28 mouse cellular contexts compared by ENCODE assay signal in genomic region chr15:40259433-40259832, GRCm38 (mm10).
"Had no signal": no experiment of that assay in that cellular context is flagged by ENCODE, and none has a peak within 500 bp of the region (broad histone marks: within the 10 kb centered on the region; RNA-seq: fewer than 3 reads in every experiment).

No protein-coding gene starts in this region.

- ATAC-seq: forebrain, embryonic 13.5 days; forebrain, embryonic 14.5 days; forebrain, embryonic 15.5 days; forebrain, embryonic 16.5 days; forebrain, postnatal 0 days had no signal

- H3K36me3 ChIP-seq: embryonic facial prominence, embryonic 12.5 days; embryonic facial prominence, embryonic 13.5 days; embryonic facial prominence, embryonic 15.5 days; forebrain, embryonic 10.5 days; forebrain, embryonic 12.5 days; forebrain, embryonic 15.5 days; heart, embryonic 10.5 days had no signal

- H3K4me3 ChIP-seq: embryonic facial prominence, embryonic 12.5 days; embryonic facial prominence, embryonic 13.5 days; embryonic facial prominence, embryonic 15.5 days; erythroblast, embryonic 14.5 days; forebrain, embryonic 10.5 days; forebrain, embryonic 12.5 days; forebrain, embryonic 13.5 days; forebrain, embryonic 15.5 days; gastrocnemius, adult 2 months; heart, adult 2 months; heart, embryonic 10.5 days had no signal

- H3K4me1 ChIP-seq: embryonic facial prominence, embryonic 12.5 days; embryonic facial prominence, embryonic 15.5 days; forebrain, embryonic 10.5 days; forebrain, embryonic 12.5 days; forebrain, embryonic 13.5 days; forebrain, embryonic 15.5 days; heart, embryonic 10.5 days had no signal

- DNase-seq: cerebellum, adult 9-10 months; cerebellum, adult 9-11 months; cerebellum, postnatal 10 days; cerebellum, postnatal 14 days; cerebellum, postnatal 25 days; cerebellum, postnatal 36 days; embryo, embryonic 11 days; forebrain, postnatal 0 days; gastrocnemius, adult 2 months; gastrocnemius, postnatal 10 days; gastrocnemius, postnatal 14 days; gastrocnemius, postnatal 25 days; gastrocnemius, postnatal 36 days; heart, adult 11 months; heart, adult 18-20 months; heart, adult 2 months had no signal

- H3K9ac ChIP-seq: embryonic facial prominence, embryonic 12.5 days; embryonic facial prominence, embryonic 13.5 days; embryonic facial prominence, embryonic 15.5 days; forebrain, embryonic 12.5 days; forebrain, embryonic 13.5 days; forebrain, embryonic 15.5 days; forebrain, postnatal 0 days had no signal

- H3K27ac ChIP-seq: embryonic facial prominence, embryonic 12.5 days; embryonic facial prominence, embryonic 13.5 days; embryonic facial prominence, embryonic 15.5 days; forebrain, embryonic 10.5 days; forebrain, embryonic 12.5 days; forebrain, embryonic 13.5 days; forebrain, embryonic 15.5 days; gastrocnemius, adult 2 months; heart, adult 2 months; heart, embryonic 10.5 days had no signal

- H3K9me3 ChIP-seq: embryonic facial prominence, embryonic 12.5 days; embryonic facial prominence, embryonic 13.5 days; embryonic facial prominence, embryonic 15.5 days; forebrain, embryonic 10.5 days; forebrain, embryonic 12.5 days; forebrain, embryonic 13.5 days; forebrain, embryonic 15.5 days; heart, embryonic 10.5 days had no signal

- H3K27me3 ChIP-seq: embryonic facial prominence, embryonic 12.5 days; embryonic facial prominence, embryonic 13.5 days; embryonic facial prominence, embryonic 15.5 days; forebrain, embryonic 12.5 days; forebrain, embryonic 13.5 days; forebrain, embryonic 15.5 days had no signal

- H3K4me2 ChIP-seq: embryonic facial prominence, embryonic 12.5 days; embryonic facial prominence, embryonic 13.5 days; embryonic facial prominence, embryonic 15.5 days; forebrain, embryonic 12.5 days; forebrain, embryonic 13.5 days; forebrain, embryonic 15.5 days; heart, embryonic 11.5 days had no signal
